Mouse (Mus musculus) thymus, adult 2 months (tissue): ENCODE measurements at regions not wholly inside any gene's neighbourhood (a gene's known extent, or its start where the extent isn't known, plus 50 kb on each side); places are given as distances from the start of the nearest gene placed in this dataset.

Experiments
- CTCF ChIP-seq: fragments of 200-500 bp; IDR thresholded peaks from 2 replicates; pipeline ENCODE4 v1.5.1; 2012; ENCODE audit warnings: mild to moderate bottlenecking, control low read depth, low read length, moderate library complexity, borderline replicate concordance; ENCODE audit not compliant: control insufficient read depth, poor library complexity, insufficient read depth; ENCODE audit errors: extremely low read depth
- POLR2A ChIP-seq: fragments of 200-500 bp; IDR thresholded peaks from 2 replicates; pipeline ENCODE4 v1.6.1; 2012; ENCODE audit warnings: mild to moderate bottlenecking, low read length, control low read depth, moderate library complexity; ENCODE audit not compliant: control insufficient read depth, poor library complexity, insufficient read depth; ENCODE audit errors: extremely low read depth

DNA sequence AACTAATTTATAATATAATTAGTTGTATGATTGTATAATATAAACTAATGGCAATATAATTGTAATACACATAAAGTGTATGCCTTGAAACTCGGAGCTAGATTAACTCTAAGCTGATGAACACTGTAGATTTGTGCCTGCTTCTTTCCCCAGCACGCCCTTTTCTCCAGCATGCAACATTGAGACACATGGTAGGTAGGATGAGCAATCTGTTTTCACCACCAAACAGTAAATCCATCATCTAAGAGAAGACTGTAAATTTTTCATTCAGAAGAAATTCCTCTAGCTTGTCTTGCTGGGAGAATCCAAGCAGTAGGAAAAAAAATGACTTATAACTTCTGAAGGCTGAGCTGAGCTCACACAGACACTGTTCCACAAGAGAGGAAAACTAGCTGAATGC lies 71.8 kb upstream of the Adamts18 start:
- TF ChIP-seq POLR2A (no peak), CTCF (no peak)
